Mouse (Mus musculus) stomach, embryonic 16.5 days (tissue): Measurements from ENCODE around the gene Atp9a. TPM values are rescaled to one million over a fixed set of nuclear protein-coding genes. Genes with fewer than 3 reads are reported as not detected.
A peak's percentile ranks its signal among the peaks of the same experiment; 100 is the strongest.

Experiments
- ATAC-seq: fragments of 200-750 bp; cut with Nextera tagmentation; 2 replicates; pipeline ENCODE4 v1.8.0; 2017; ENCODE audit warnings: moderate number of reproducible peaks, moderate TSS enrichment; ENCODE audit not compliant: insufficient read depth, low FRiP score
- H3K27ac ChIP-seq: fragments of 300-500 bp; sonication (generic); 2 replicates; pipeline ENCODE4 v1.5.1; 2014; ENCODE audit warnings: low read length
- H3K27me3 ChIP-seq: fragments of 300-500 bp; sonication (generic); 2 replicates; pipeline ENCODE4 v1.6.1; 2014; ENCODE audit warnings: low read length, control low read depth, mixed read lengths; ENCODE audit not compliant: control insufficient read depth, insufficient read depth
- H3K36me3 ChIP-seq: fragments of 300-500 bp; sonication (generic); 2 replicates; pipeline ENCODE4 v1.6.1; 2014; ENCODE audit warnings: low read length; ENCODE audit not compliant: control insufficient read depth, insufficient read depth
- H3K4me1 ChIP-seq: fragments of 300-500 bp; sonication (generic); 2 replicates; pipeline ENCODE4 v1.6.1; 2014; ENCODE audit warnings: low read length, control low read depth, mixed read lengths; ENCODE audit not compliant: control insufficient read depth, insufficient read depth
- H3K4me2 ChIP-seq: fragments of 300-500 bp; sonication (generic); 2 replicates; pipeline ENCODE4 v1.6.1; 2014; ENCODE audit warnings: low read depth, low read length, mixed read lengths
- H3K4me3 ChIP-seq: fragments of 300-500 bp; sonication (generic); replicated peaks from 2 replicates; pipeline ENCODE4 v1.5.1; 2014; ENCODE audit warnings: mild to moderate bottlenecking, low read length
- H3K9ac ChIP-seq: fragments of 300-500 bp; sonication (generic); 2 replicates; pipeline ENCODE4 v1.6.1; 2014; ENCODE audit warnings: low read length
- H3K9me3 ChIP-seq: fragments of 300-500 bp; sonication (generic); replicated peaks from 2 replicates; pipeline ENCODE4 v1.6.1; 2016; ENCODE audit warnings: low read length, control low read depth; ENCODE audit not compliant: control insufficient read depth
- WGBS: fragments of 180-500 bp; shearing (Covaris S2); extraction: QIAGEN DNeasy Blood & Tissue Kit; methylation state at CpG from one replicate; pipeline ENCODE4 v1.1.7; 2014; 5-methylcytosine and 5-hydroxymethylcytosine counted together
- polyA plus RNA-seq: library from polyadenylated mRNA; unstranded; fragments of >200 nt; fragmentation: Nextera tagmentation; extraction: Ambion mirVana; gene quantifications from 2 replicates; pipeline ENCODE4 v1.2.1, GENCODE M21; 2015

Atp9a gene
- polyA plus RNA-seq, 1 experiment from 2014 or later = 19.4 TPM

DNA sequence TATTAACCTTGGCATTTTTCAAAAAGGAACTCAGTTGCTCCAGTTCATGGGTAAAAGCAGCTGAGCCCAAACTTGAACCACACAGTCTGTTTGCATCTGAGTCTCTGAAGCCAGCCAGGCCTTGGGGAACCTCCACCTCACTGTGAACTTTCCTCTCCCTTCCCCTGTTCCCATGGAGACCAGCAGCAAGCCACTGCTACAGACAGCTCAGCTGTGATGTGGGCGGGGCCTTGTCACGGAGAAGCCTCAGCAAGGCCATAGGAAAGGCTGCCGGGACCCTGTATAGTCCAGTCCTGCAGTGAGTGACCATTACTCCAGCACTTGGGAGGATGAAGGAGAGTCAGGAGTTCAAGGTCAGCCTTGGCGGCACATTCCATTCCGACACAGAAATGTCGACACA is 16.2 kb downstream of the Atp9a start:
- no peaks in the 10 kb centered on the region for H3K27me3 ChIP-seq
- peak; percentile 81 for ATAC-seq
- 0 out of 2 replicates have a peak, but pooled peaks cover 4% of the 10 kb centered on the region for H3K4me1 ChIP-seq
- WGBS = 34% methylated on average over 6 of the region's 6 CpGs
- H3K4me2 ChIP-seq = no peak overlapping the region
- H3K36me3 ChIP-seq = no peaks in the 10 kb centered on the region
- no peaks in the 10 kb centered on the region for H3K9me3 ChIP-seq
- H3K27ac ChIP-seq = no peak overlapping the region
- H3K9ac ChIP-seq = no peak overlapping the region
- no peak overlapping the region for H3K4me3 ChIP-seq

DNA sequence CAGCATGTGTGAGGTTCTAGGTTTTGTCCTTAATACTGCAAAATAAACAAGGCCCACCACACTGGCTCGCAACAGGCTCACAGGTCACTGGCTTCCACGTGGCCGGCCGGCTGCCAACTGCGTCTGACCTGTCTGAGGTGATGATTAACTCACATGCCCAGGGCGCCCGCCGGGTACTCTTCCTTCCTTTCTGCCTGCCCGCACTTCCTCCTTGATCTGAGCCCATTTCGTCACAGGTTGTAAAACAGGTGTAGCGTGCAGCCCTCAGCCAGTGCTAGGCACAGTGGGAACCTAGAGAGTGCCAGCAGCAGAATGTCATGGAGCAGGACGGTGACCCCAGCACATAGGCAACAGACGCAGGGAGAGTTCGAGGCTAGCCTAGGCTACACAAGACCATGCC is 20.9 kb downstream of the Atp9a start:
- WGBS = 66% methylated on average over 14 of the region's 14 CpGs
- Histone ChIP-seq H3K9ac (no peak overlapping the region), H3K4me1 (no peaks in the 10 kb centered on the region), H3K4me3 (no peak overlapping the region), H3K27me3 (no peaks in the 10 kb centered on the region), H3K36me3 (no peaks in the 10 kb centered on the region), H3K27ac (no peak overlapping the region), H3K9me3 (no peaks in the 10 kb centered on the region), H3K4me2 (no peak overlapping the region)
- peak; percentile 45 for ATAC-seq

DNA sequence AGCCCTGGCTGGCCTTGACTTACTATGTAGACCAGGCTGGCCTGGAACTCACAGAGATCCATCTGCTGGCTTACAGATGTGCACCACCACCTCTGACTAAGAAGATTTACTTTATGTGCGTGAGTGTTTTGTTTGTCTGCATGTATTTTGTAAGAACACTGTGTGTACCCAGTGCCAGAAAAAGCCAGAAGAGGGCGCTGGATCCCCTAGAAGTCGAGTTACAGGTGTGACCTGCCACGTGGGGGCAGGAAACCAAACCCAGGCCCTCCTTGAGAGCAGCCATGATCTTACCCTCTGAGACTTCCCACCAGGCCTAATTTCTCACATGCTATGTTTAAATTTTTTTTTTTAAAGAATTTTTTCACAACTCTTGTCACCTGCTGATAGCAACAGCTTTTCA is 22.5 kb downstream of the Atp9a start:
- WGBS = 71% methylated on average over 4 of the region's 4 CpGs
- Histone ChIP-seq H3K4me3 (no peak overlapping the region), H3K27ac (no peak overlapping the region), H3K9me3 (no peaks in the 10 kb centered on the region), H3K4me2 (no peak overlapping the region), H3K27me3 (no peaks in the 10 kb centered on the region), H3K36me3 (no peaks in the 10 kb centered on the region), H3K9ac (no peak overlapping the region), H3K4me1 (no peaks in the 10 kb centered on the region)
- no peak for ATAC-seq

DNA sequence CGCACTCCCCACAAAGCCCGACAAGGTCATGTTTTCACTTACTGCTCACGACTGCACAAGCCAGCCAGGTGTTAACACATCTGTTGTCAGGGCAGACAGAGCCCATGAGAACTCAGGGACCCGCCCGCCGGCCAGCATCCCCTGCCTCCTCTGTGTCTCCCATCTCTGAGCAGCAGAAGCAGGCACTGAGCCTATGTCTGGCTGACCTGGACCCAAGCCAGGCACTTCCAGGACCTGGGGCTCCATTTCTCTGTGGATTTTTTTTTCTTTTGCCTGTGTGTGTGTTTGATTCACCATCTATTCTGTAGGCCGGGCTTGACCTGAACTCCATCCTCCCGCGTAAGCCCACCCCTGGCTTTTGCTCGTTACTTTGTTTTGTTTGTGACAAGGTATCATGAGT is 23.5 kb downstream of the Atp9a start:
- Histone ChIP-seq H3K9ac (no peak overlapping the region), H3K4me3 (no peak overlapping the region), H3K9me3 (no peaks in the 10 kb centered on the region), H3K4me1 (no peaks in the 10 kb centered on the region), H3K27ac (no peak overlapping the region), H3K4me2 (no peak overlapping the region), H3K27me3 (no peaks in the 10 kb centered on the region), H3K36me3 (no peaks in the 10 kb centered on the region)
- ATAC-seq = no peak
- WGBS = 72% methylated on average over 10 of the region's 10 CpGs

DNA sequence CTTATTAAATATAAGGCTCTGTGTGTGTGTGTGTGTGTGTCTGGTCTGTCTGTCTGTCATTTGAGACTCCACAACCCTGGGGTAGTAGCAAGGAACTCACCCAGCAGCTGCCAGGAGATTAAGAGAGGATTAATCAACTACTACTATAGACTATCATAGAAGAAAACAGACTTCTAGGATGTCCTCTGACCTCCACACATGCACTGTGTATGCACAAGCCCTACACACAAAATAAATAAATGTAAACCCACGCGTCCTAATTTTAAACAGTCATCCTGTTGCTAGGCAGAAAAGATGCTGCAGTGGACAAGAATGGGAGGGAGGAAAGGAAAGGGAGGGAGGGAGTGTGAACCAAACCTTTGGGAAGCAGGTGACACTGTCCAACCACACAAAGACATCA is 23.9 kb downstream of the Atp9a start:
- no peaks in the 10 kb centered on the region for H3K36me3 ChIP-seq
- H3K9ac ChIP-seq = no peak overlapping the region
- no peaks in the 10 kb centered on the region for H3K27me3 ChIP-seq
- H3K27ac ChIP-seq = no peak overlapping the region
- H3K4me1 ChIP-seq = no peaks in the 10 kb centered on the region
- 35% methylated on average over 2 of the region's 2 CpGs for WGBS
- no peak for ATAC-seq
- H3K9me3 ChIP-seq = no peaks in the 10 kb centered on the region
- H3K4me3 ChIP-seq = no peak overlapping the region
- no peak overlapping the region for H3K4me2 ChIP-seq

DNA sequence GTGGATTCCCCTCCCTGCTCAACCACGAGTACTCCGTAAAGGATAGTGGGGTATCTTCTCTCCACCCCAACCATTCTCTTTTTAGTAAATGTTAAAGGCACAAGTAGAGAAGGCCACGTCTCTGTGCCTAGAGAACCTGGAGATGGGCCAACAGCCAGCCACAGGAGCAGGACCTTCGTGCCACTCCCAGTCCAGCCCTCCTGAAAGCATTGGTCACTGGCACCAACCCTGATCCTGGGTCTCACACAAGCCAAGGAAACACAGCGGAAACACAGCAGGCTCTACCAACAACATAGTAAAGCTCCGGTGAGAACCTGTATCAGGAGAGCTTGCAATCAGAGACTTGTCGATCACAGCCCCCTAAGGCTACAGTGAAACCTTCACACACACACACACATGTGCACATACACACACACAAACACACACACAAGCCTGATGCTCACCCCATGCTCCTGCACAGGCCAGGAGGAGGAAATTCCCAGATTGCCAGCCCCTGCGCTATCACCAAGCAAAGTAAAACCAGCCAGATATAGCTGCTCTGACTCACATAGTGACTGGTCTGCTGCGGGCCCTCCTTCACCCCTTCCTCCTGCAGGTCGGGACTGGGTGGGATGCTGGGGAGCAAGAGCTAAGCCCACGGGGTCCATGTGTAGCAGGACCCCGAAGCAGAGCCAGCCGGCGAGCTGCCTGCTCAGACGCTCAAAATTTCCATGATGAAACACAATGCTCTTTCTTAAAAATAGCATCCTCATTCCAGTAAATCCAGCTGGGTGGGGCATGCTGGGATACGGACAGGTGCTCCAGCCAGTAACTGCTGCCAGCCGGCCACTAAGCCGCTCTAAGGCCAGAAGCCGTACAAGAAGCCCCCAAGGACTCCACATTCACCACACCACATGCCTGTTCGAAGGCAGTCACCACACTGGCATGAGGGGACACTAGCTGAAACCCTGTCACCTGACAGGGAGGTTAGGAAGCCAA is 29.7 kb downstream of the Atp9a start:
- ATAC-seq = no peak; the same call in 1 of the 2 replicates
- Histone ChIP-seq H3K4me2 (no peak overlapping the region), H3K9me3 (no peaks in the 10 kb centered on the region), H3K27ac (no peak overlapping the region), H3K4me3 (no peak overlapping the region), H3K4me1 (no peaks in the 10 kb centered on the region), H3K36me3 (no peaks in the 10 kb centered on the region; the same call in 1 of the 2 replicates), H3K27me3 (no peaks in the 10 kb centered on the region), H3K9ac (no peak overlapping the region)
- whole genome bisulfite sequencing = 82% methylated on average over 20 of the region's 20 CpGs

DNA sequence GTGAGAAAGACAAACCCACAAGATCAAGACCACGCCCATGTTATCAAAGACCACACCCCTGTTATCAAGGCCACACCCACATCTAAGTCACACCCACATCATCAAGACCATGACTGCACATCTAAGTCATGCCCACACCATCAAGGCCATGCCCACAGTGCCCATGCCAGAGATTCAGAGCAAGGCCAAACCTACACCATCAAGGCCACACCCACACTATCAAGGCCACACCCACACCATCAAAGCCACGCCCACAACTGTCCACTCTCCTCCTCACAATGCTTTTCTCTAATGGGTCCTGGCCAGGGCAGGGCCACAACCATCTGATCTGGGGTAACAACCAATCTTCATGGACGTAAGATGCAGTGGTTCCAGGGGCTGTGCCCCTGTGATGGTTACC is 31.2 kb downstream of the Atp9a start:
- no peaks in the 10 kb centered on the region for H3K27me3 ChIP-seq
- no peaks in the 10 kb centered on the region for H3K4me1 ChIP-seq
- H3K9ac ChIP-seq = no peak overlapping the region
- no peaks in the 10 kb centered on the region; the same call in 1 of the 2 replicates for H3K36me3 ChIP-seq
- no peak overlapping the region for H3K27ac ChIP-seq
- no peaks in the 10 kb centered on the region for H3K9me3 ChIP-seq
- WGBS = 64% methylated on average over 3 of the region's 3 CpGs
- no peak overlapping the region for H3K4me2 ChIP-seq
- peak; percentile 74 for ATAC-seq
- no peak overlapping the region for H3K4me3 ChIP-seq

DNA sequence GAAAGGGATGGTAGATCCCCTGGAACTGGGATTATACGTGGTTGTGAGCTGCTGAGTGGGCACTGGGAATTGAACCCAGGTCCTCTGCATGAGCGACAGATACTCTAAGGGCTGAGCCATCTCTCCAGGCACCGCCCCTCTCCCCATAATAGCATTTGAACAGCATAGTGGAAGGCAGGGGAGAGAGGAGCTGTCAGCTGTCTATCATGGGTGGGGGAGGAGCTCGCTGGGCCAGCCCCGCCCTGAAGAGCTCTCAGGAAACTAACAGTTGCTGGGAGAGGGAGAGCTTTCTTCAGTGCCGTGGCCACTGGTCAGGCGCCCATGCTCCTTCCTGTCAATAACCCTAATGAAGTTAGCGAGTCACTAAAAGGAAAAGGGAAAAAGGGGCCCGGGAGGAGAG is 34.4 kb downstream of the Atp9a start:
- H3K9ac ChIP-seq = no peak overlapping the region
- no peaks in the 10 kb centered on the region; the same call in 1 of the 2 replicates for H3K36me3 ChIP-seq
- ATAC-seq = no peak
- no peak overlapping the region for H3K4me2 ChIP-seq
- 55% methylated on average over 9 of the region's 9 CpGs for WGBS
- no peak overlapping the region for H3K27ac ChIP-seq
- H3K27me3 ChIP-seq = no peaks in the 10 kb centered on the region
- no peaks in the 10 kb centered on the region for H3K9me3 ChIP-seq
- H3K4me3 ChIP-seq = no peak overlapping the region
- H3K4me1 ChIP-seq = no peaks in the 10 kb centered on the region

DNA sequence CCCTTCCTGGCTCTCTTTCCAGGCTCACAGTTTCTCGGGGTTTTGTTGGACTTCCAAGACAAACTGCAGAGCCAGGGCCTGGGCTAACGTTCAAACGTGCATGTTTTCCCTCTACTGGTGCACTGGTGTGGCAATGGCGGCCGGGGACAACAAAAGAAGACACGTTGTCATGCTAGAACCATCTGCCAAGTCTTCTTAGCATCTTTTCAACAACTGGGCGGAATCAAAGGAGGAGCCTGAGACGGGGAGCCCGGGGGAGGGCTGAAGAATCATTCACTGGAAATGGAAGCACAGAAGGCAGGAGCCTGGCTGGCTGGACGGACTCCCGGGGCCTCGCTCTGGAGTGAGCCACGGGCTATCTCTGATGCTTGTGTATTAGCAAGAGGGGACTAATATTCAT is 39.9 kb downstream of the Atp9a start:
- WGBS = 55% methylated on average over 13 of the region's 13 CpGs
- ATAC-seq = no peak

More for the DNA sequence above, 39.9 kb downstream of the Atp9a start:
- no peak overlapping the region for H3K9ac ChIP-seq
- no peaks in the 10 kb centered on the region for H3K36me3 ChIP-seq
- H3K27me3 ChIP-seq = no peaks in the 10 kb centered on the region
- no peak overlapping the region for H3K4me2 ChIP-seq
- no peaks in the 10 kb centered on the region for H3K4me1 ChIP-seq
- H3K27ac ChIP-seq = no peak overlapping the region
- no peaks in the 10 kb centered on the region for H3K9me3 ChIP-seq
- H3K4me3 ChIP-seq = no peak overlapping the region
